Comparison of ENCODE assay signal across 8 mouse cellular contexts in the genomic region with DNA sequence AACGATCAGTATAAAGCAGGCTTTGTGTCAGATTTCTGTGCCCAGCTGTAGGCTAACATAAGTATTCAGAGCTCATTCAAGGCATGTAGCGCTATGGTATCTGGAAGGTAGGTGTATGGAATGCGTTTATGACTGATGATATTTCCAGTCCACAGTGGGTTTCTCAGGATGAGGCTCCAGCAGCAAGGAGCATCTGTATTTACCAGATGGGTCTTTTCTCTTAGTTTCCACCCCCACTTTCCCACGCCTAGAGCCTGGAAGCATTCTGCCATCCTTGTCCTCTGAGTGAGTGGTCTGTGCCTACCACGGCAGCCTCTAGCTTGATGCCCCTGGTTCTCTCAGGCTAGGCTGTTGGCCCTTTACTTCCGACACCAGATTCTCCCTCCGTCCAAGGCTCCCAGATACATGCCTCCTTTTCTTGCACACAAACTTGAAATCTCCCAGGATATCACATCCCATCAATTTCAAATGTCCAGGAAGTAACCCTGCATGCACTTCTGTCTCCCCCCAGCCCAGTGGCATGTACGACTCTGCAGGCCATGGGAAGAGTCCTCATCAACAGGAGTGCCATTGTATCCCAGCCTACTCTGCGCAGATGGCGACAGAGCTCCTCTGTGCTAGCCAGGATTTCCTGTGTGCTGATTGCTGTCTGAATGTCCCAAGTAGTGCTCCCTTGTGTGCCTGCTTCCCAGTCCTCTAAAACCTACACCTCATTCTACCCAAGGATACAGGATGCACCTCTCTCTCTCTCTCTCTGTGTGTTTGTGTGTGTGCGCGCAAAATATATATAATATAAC. TPM values are rescaled to one million over a fixed set of nuclear protein-coding genes. Genes with fewer than 3 reads are reported as not detected.
A peak's percentile ranks its signal among the peaks of the same experiment; 100 is the strongest.
DNase-seq lines count a peak whose midpoint lies in the region; ATAC-seq lines count a peak whose summit lies in the region.

No protein-coding gene starts in this region.

- H3K27ac ChIP-seq in forebrain, embryonic 11.5 days (ENCODE audit: low read depth, low read length): 0 out of 2 replicates have a peak overlapping the region, but pooled peaks have one; percentile 4
- no peak overlapping the region for H3K27ac ChIP-seq in forebrain, embryonic 15.5 days (replicated peaks)
- H3K27ac ChIP-seq in embryonic facial prominence, embryonic 13.5 days: 0 out of 2 replicates have a peak overlapping the region, but pooled peaks have one; percentile 11
- H3K27ac ChIP-seq in limb, embryonic 13.5 days: peak overlapping the region; percentile 45; the same call in 1 of the 2 replicates

- ATAC-seq in forebrain, embryonic 11.5 days (replicated peaks; ENCODE audit: low FRiP score): no peak
- no peak for ATAC-seq in forebrain, embryonic 15.5 days (replicated peaks)
- ATAC-seq in embryonic facial prominence, embryonic 13.5 days (ENCODE audit: insufficient number of reproducible peaks, insufficient read depth, low FRiP score, low TSS enrichment, low read depth): no peak
- ATAC-seq in limb, embryonic 13.5 days (ENCODE audit: low FRiP score, low read depth): no peak

- no peaks in the 10 kb centered on the region for H3K9me3 ChIP-seq in forebrain, embryonic 11.5 days (ENCODE audit: control insufficient read depth, low read length)
- no peaks in the 10 kb centered on the region for H3K9me3 ChIP-seq in forebrain, embryonic 15.5 days
- no peaks in the 10 kb centered on the region for H3K9me3 ChIP-seq in embryonic facial prominence, embryonic 13.5 days
- 0 out of 2 replicates have a peak, but pooled peaks cover 5% of the 10 kb centered on the region for H3K9me3 ChIP-seq in limb, embryonic 13.5 days

- H3K27me3 ChIP-seq in forebrain, embryonic 11.5 days (ENCODE audit: control insufficient read depth, insufficient read depth, low read length): no peaks in the 10 kb centered on the region
- H3K27me3 ChIP-seq in forebrain, embryonic 15.5 days: no peaks in the 10 kb centered on the region
- H3K27me3 ChIP-seq in embryonic facial prominence, embryonic 13.5 days: no peaks in the 10 kb centered on the region
- H3K27me3 ChIP-seq in limb, embryonic 13.5 days: no peaks in the 10 kb centered on the region

- H3K9ac ChIP-seq in forebrain, embryonic 11.5 days (ENCODE audit: low read length): no peak overlapping the region
- no peak overlapping the region for H3K9ac ChIP-seq in forebrain, embryonic 15.5 days (replicated peaks)
- no peak overlapping the region for H3K9ac ChIP-seq in embryonic facial prominence, embryonic 13.5 days
- H3K9ac ChIP-seq in limb, embryonic 13.5 days: no peak overlapping the region

- H3K4me2 ChIP-seq in forebrain, embryonic 11.5 days (ENCODE audit: low read depth, low read length, severe bottlenecking): no peak overlapping the region
- no peak overlapping the region for H3K4me2 ChIP-seq in forebrain, embryonic 15.5 days (replicated peaks)
- no peak overlapping the region for H3K4me2 ChIP-seq in embryonic facial prominence, embryonic 13.5 days
- no peak overlapping the region for H3K4me2 ChIP-seq in limb, embryonic 13.5 days (replicated peaks)

- peaks cover 28% of the 10 kb centered on the region for H3K4me1 ChIP-seq in forebrain, embryonic 11.5 days (replicated peaks; ENCODE audit: control insufficient read depth, insufficient read depth, low read length)
- H3K4me1 ChIP-seq in forebrain, embryonic 15.5 days: peaks cover 32% of the 10 kb centered on the region
- peaks cover 51% of the 10 kb centered on the region for H3K4me1 ChIP-seq in embryonic facial prominence, embryonic 13.5 days
- peaks cover 58% of the 10 kb centered on the region for H3K4me1 ChIP-seq in limb, embryonic 13.5 days

- H3K36me3 ChIP-seq in forebrain, embryonic 11.5 days (ENCODE audit: control insufficient read depth, insufficient read depth, low read length): no peaks in the 10 kb centered on the region
- H3K36me3 ChIP-seq in forebrain, embryonic 15.5 days: 0 out of 2 replicates have a peak, but pooled peaks cover 4% of the 10 kb centered on the region
- H3K36me3 ChIP-seq in embryonic facial prominence, embryonic 13.5 days: peaks cover 5% of the 10 kb centered on the region; the same call in 1 of the 2 replicates
- H3K36me3 ChIP-seq in limb, embryonic 13.5 days: peaks cover 8% of the 10 kb centered on the region

- DNase-seq in forebrain, embryonic 11.5 days (ENCODE audit: low spot score): no peak
- peak; percentile 30 to 52 for DNase-seq in left cerebral cortex, postnatal 14 days (ENCODE audit: low spot score in 2 of 2)
- DNase-seq in left cerebral cortex, postnatal 4 days: no peak
- no peak for DNase-seq in adrenal gland, adult 18-20 months (ENCODE audit: low spot score in 2 of 2)
- DNase-seq in natural killer cell, adult 2 months (ENCODE audit: low spot score in 2 of 2): no peak

- intact Hi-C loops in left cerebral cortex, postnatal 14 days (cut with DNase I): no loop called here
- intact Hi-C loops in left cerebral cortex, postnatal 4 days (cut with DNase I): no loop called here

- H3K4me3 ChIP-seq in forebrain, embryonic 11.5 days (ENCODE audit: low read depth, low read length): no peak overlapping the region
- H3K4me3 ChIP-seq in forebrain, embryonic 15.5 days: no peak overlapping the region
- no peak overlapping the region for H3K4me3 ChIP-seq in embryonic facial prominence, embryonic 13.5 days
- H3K4me3 ChIP-seq in limb, embryonic 13.5 days: no peak overlapping the region

- WGBS in forebrain, embryonic 11.5 days: 82% methylated on average over 12 of the region's 12 CpGs
- WGBS in forebrain, embryonic 15.5 days: 72% methylated on average over 12 of the region's 12 CpGs
- WGBS in embryonic facial prominence, embryonic 13.5 days: 65% methylated on average over 12 of the region's 12 CpGs
- WGBS in limb, embryonic 13.5 days: 71% methylated on average over 12 of the region's 12 CpGs

RNA-seq across cellular contexts. Expression of a gene that starts 48.6 kb away (rescaled TPM):
- polyA plus RNA-seq in forebrain, embryonic 11.5 days (2014; fragmentation: Nextera tagmentation; extraction: Ambion mirVana): 26.2 and 29.0 TPM in 2 replicates
- 39.2 and 43.4 TPM in 2 replicates for polyA plus RNA-seq in forebrain, embryonic 15.5 days (2015; fragmentation: Nextera tagmentation; extraction: Ambion mirVana)
- total RNA-seq in left cerebral cortex, postnatal 14 days (2021): 10 to 100 TPM; 28.2 TPM
- total RNA-seq in left cerebral cortex, postnatal 4 days (2021): 10 to 100 TPM; 65.4 to 69.7 TPM
- 34.9 and 40.3 TPM in 2 replicates for polyA plus RNA-seq in embryonic facial prominence, embryonic 13.5 days (2015; fragmentation: Nextera tagmentation; extraction: Ambion mirVana)
- 37.2 and 37.7 TPM in 2 replicates for polyA plus RNA-seq in limb, embryonic 13.5 days (2015; fragmentation: Nextera tagmentation; extraction: Ambion mirVana)
- 10 to 100 TPM; 40.2 to 42.4 TPM for total RNA-seq in adrenal gland, adult 18-20 months (2021)

RNA-seq across cellular contexts. Expression of a gene that starts 57.7 kb away (rescaled TPM):
- polyA plus RNA-seq in forebrain, embryonic 11.5 days (2014; fragmentation: Nextera tagmentation; extraction: Ambion mirVana): 70.8 and 71.7 TPM in 2 replicates
- polyA plus RNA-seq in forebrain, embryonic 15.5 days (2015; fragmentation: Nextera tagmentation; extraction: Ambion mirVana): 67.0 and 68.1 TPM in 2 replicates
- 10 to 100 TPM; 68.6 to 75.4 TPM for total RNA-seq in left cerebral cortex, postnatal 14 days (2021)
- total RNA-seq in left cerebral cortex, postnatal 4 days (2021): 10 to 100 TPM; 55.2 to 65.1 TPM
- polyA plus RNA-seq in embryonic facial prominence, embryonic 13.5 days (2015; fragmentation: Nextera tagmentation; extraction: Ambion mirVana): 64.1 and 69.4 TPM in 2 replicates
- polyA plus RNA-seq in limb, embryonic 13.5 days (2015; fragmentation: Nextera tagmentation; extraction: Ambion mirVana): 54.8 and 55.5 TPM in 2 replicates
- 100 to 1,000 TPM; 173 to 206 TPM for total RNA-seq in adrenal gland, adult 18-20 months (2021)

Comparison
In these comparisons a context has a peak if more than half of its experiments do, and no peak if none do; other contexts are left out.
1. DNase-seq: peak in left cerebral cortex, postnatal 14 days (2 of 2); none in forebrain, embryonic 11.5 days (single experiment), left cerebral cortex, postnatal 4 days (single experiment), adrenal gland, adult 18-20 months (0 of 2) and natural killer cell, adult 2 months (0 of 2).